Mouse (Mus musculus) NIH3T3 (cell line): ENCODE measurements at regions not wholly inside any gene's neighbourhood (a gene's known extent, or its start where the extent isn't known, plus 50 kb on each side); places are given as distances from the start of the nearest gene placed in this dataset.
A peak's percentile ranks its signal among the peaks of the same experiment; 100 is the strongest.

Source experiments
- DNase-seq: peaks from one replicate; pipeline ENCODE4 v3.0.0-alpha.2; 2012; ENCODE audit warnings: low read depth

- no peak for DNase-seq
These were observed 1119.2 kb upstream of the Adgrl2 start for GRCm38 (mm10) chr3:150109561-150109960.

- DNase-seq = no peak
These were observed 1121.9 kb upstream of the Adgrl2 start for GRCm38 (mm10) chr3:150112231-150112630.

GRCm38 (mm10) chr3:150119866-150120265 is 1129.5 kb upstream of the Adgrl2 start:
- DNase-seq = peak; percentile 3

- DNase-seq = no peak
These were observed 1156.3 kb upstream of the Adgrl2 start for GRCm38 (mm10) chr3:150146635-150147034.

GRCm38 (mm10) chr3:150151152-150151822 is 1160.9 kb upstream of the Adgrl2 start:
- DNase-seq = no peak

GRCm38 (mm10) chr3:150151823-150152158 is 1161.4 kb upstream of the Adgrl2 start:
- no peak for DNase-seq

GRCm38 (mm10) chr3:150152893-150153292 is 1162.5 kb upstream of the Adgrl2 start:
- no peak for DNase-seq

GRCm38 (mm10) chr3:150185807-150186206 is 1195.5 kb upstream of the Adgrl2 start:
- no peak for DNase-seq

GRCm38 (mm10) chr3:150193132-150193531 is 1202.8 kb upstream of the Adgrl2 start:
- no peak for DNase-seq

GRCm38 (mm10) chr3:150198492-150198891 is 1208.1 kb upstream of the Adgrl2 start:
- DNase-seq = no peak

- DNase-seq = no peak
These were observed 1215.5 kb upstream of the Adgrl2 start for GRCm38 (mm10) chr3:150205902-150206301.

GRCm38 (mm10) chr3:150233279-150233678 is 1204.4 kb upstream of the Adgrl4 start:
- DNase-seq = no peak

- peak; percentile 58 for DNase-seq
These were observed 1200.6 kb upstream of the Adgrl4 start for GRCm38 (mm10) chr3:150236946-150237600.

- DNase-seq = no peak
These were observed 1162.6 kb upstream of the Adgrl4 start for GRCm38 (mm10) chr3:150275038-150275437.

GRCm38 (mm10) chr3:150296057-150296710 is 1141.5 kb upstream of the Adgrl4 start:
- DNase-seq = no peak

GRCm38 (mm10) chr3:150328811-150329210 is 1108.9 kb upstream of the Adgrl4 start:
- no peak for DNase-seq

- DNase-seq = no peak
These were observed 1085.5 kb upstream of the Adgrl4 start for GRCm38 (mm10) chr3:150352139-150352725.

GRCm38 (mm10) chr3:150365766-150366165 is 1071.9 kb upstream of the Adgrl4 start:
- no peak for DNase-seq

GRCm38 (mm10) chr3:150384996-150385627 is 1052.6 kb upstream of the Adgrl4 start:
- peak; percentile 86 for DNase-seq

- peak; percentile 23 for DNase-seq
These were observed 1035.9 kb upstream of the Adgrl4 start for GRCm38 (mm10) chr3:150401694-150402301.

GRCm38 (mm10) chr3:150406086-150406485 is 1031.6 kb upstream of the Adgrl4 start:
- DNase-seq = no peak

GRCm38 (mm10) chr3:150415277-150415676 is 1022.4 kb upstream of the Adgrl4 start:
- DNase-seq = no peak
